Mouse (Mus musculus): Measurements from ENCODE around the gene Tatdn2. TPM values are rescaled to one million over a fixed set of nuclear protein-coding genes. Genes with fewer than 3 reads are reported as not detected.

Tatdn2 gene
- polyA plus RNA-seq, 1 experiment, result 27.6 TPM

DNA sequence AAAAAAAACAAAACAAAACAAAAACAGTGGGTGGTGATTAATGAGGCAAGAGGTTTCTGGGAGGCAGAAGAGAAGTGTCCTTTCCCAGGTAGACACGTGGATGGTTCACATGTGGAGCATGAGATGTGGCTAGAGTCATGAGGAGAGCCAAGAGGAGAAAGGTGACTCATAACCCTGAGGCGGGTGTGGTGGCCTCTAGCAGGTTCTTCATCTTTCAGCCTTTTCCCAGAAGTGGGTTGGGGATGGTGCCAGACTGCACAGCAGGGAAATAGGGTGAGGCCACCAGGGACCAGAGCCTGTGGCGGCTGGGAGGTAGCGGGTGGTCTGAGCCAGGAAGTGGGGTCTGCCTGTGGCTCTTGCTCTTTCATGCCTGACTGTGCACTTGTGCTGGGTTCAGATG, 21.6 kb upstream of the Tatdn2 start:
- TF ChIP-seq POLR2A (IDR thresholded peaks at IDR 0.05; ENCODE audit: borderline replicate concordance, extremely low read depth, insufficient read depth, insufficient read length, poor library complexity, severe bottlenecking) (no peak), CTCF (IDR thresholded peaks at IDR 0.05; ENCODE audit: borderline replicate concordance, extremely low read depth, insufficient read depth, insufficient read length) (no peak)
- no peak for DNase-seq (ENCODE audit: low read depth)

DNA sequence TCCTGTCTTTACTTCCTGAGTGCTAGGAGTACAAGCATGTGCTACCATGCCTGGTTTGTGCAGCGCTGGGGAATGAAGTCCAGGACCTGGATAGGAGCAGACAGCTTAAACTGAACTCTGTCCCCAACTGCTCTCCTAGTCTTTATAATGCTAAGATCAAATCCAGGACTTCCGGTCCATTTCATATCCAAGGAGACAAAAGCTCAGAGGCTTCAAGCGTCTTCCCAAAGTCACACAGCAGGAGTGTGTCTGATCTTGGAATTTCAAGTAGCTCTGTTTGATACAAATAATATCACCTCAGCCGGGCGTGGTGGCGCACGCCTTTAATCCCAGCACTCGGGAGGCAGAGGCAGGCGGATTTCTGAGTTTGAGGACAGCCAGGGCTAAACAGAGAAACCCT, 20.9 kb upstream of the Tatdn2 start:
- no peak for DNase-seq (ENCODE audit: low read depth)
- TF ChIP-seq POLR2A (IDR thresholded peaks at IDR 0.05; ENCODE audit: borderline replicate concordance, extremely low read depth, insufficient read depth, insufficient read length, poor library complexity, severe bottlenecking), result no peak
- no peak for TF ChIP-seq CTCF (IDR thresholded peaks at IDR 0.05; ENCODE audit: borderline replicate concordance, extremely low read depth, insufficient read depth, insufficient read length)

DNA sequence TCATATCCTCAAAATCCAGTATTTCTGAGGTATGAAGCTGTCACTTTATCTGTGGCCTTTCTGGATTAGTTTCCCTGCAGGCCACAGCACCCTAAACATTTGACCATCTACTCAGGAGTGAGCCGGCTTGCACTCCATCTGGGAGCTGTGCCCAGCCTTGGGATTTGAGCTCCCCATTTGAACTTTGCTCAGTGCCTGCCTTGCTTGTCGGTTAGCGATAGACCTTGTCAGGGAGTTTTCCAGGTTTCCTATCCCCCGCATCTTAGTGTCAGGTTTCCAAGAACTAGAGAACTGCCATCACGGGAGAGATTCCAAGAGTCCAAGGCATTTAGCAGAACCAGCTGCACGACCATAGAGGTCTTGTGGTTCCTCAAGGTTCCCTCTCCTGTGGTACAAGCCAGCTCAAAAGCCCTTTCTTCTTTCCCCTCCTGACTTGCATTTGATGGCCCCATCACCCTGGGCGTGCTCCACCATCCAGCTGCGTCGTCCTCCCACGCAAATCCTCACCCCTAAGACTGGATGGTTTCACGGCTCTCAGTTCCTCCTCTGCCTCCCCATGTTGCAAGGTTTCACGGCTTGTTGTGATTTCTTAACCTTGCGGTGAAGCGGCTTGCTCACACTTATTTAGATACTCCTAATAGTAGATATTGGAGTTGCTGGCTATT, 19.6 kb upstream of the Tatdn2 start:
- DNase-seq (ENCODE audit: low read depth), result no peak
- TF ChIP-seq POLR2A (IDR thresholded peaks at IDR 0.05; ENCODE audit: borderline replicate concordance, extremely low read depth, insufficient read depth, insufficient read length, poor library complexity, severe bottlenecking), result no peak
- TF ChIP-seq CTCF (IDR thresholded peaks at IDR 0.05; ENCODE audit: borderline replicate concordance, extremely low read depth, insufficient read depth, insufficient read length), result no peak

DNA sequence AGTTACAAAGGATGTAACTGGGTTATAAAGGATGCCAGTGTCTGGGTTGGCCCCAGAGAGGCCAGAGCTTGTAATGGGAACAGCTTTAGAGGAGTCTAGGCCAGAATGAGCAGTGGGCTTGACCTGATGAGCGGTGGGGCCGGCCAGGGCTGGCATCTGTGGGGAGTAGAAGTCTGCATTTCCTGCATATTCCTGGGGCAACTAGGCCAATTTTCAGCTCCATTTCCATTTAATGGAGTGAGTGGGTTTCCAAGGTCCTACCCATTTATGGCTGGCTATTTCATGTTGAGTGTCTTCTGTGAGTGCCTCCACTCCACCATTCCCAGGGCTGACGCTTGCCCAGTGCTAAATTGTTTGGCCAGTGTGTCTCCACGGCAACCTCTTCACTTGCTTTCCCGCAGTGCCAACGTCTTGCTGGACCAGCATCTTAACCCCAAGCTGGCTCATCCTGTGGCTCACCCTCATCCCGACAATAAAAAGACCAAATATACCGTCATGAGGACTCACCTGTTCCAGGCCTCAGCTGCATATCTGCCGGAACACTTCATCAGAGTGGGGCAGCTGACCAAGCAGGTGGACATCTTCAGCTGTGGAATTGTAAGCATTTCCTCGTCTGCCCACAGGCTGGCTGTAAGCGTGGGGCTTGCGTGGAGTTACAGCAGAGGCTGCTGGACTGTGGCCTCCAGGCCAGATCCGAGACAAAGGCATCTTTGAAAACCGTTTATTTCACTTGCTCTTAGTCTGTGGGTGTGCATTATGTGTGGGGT, 18.4 kb upstream of the Tatdn2 start:
- no peak for TF ChIP-seq POLR2A (IDR thresholded peaks at IDR 0.05; ENCODE audit: borderline replicate concordance, extremely low read depth, insufficient read depth, insufficient read length, poor library complexity, severe bottlenecking)
- TF ChIP-seq CTCF (IDR thresholded peaks at IDR 0.05; ENCODE audit: borderline replicate concordance, extremely low read depth, insufficient read depth, insufficient read length), result no peak

DNA sequence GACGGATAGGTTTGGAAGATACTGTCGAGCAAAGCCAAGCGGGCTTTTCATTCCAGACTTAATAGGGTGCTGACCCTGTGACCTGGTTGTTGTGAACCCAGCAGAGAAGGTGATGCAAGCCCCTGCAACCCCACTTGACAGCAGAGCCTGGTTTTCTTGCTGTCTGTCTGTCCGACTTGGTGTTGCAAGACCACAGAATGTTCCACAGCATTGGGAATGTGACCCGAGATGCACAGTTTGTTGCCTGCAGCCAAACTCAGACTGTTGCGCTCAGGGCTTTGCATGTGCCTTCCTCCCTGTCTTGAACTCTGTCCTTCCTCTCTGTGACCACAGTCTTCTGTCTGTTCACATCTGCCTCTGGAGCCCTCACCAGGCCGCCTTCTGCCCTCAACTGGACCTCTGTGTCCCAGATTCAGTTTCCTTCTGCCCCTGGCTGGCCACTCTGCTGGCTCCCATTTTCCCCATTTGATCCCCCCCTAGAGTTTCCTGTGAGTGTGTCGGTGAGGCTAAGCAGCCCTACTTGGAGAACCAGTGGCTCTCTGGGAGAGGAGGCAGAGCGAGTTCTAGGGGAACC, 16.8 kb upstream of the Tatdn2 start:
- no peak for TF ChIP-seq POLR2A (IDR thresholded peaks at IDR 0.05; ENCODE audit: borderline replicate concordance, extremely low read depth, insufficient read depth, insufficient read length, poor library complexity, severe bottlenecking)
- DNase-seq (ENCODE audit: low read depth), result no peak

More for the DNA sequence above, 18.4 kb upstream of the Tatdn2 start:
- DNase-seq (ENCODE audit: low read depth), result peak; percentile 20

DNA sequence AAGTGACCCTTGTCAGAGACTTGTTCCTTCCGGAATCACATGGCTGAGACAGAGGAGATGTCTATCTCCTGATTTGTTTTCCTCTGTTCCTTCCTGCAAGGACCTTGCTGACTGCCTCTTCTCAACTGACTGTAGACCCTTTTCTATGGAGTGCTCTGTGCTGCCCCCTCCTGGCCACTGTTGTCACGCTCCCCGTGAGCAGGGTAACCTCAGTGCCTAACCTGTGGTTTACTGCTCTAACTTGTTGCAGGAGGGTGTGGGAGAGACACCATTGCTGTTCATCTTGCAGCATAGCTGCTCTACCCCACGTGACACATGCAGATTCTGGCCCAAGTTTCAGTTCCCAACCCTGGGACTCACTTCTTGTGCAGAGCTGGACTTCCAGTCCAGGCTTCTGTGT, 15.6 kb upstream of the Tatdn2 start:
- TF ChIP-seq CTCF (IDR thresholded peaks at IDR 0.05; ENCODE audit: borderline replicate concordance, extremely low read depth, insufficient read depth, insufficient read length) (peak; percentile 77; the same call in 1 of the 2 replicates), POLR2A (IDR thresholded peaks at IDR 0.05; ENCODE audit: borderline replicate concordance, extremely low read depth, insufficient read depth, insufficient read length, poor library complexity, severe bottlenecking) (no peak)
- peak; percentile 56 for DNase-seq (ENCODE audit: low read depth)

DNA sequence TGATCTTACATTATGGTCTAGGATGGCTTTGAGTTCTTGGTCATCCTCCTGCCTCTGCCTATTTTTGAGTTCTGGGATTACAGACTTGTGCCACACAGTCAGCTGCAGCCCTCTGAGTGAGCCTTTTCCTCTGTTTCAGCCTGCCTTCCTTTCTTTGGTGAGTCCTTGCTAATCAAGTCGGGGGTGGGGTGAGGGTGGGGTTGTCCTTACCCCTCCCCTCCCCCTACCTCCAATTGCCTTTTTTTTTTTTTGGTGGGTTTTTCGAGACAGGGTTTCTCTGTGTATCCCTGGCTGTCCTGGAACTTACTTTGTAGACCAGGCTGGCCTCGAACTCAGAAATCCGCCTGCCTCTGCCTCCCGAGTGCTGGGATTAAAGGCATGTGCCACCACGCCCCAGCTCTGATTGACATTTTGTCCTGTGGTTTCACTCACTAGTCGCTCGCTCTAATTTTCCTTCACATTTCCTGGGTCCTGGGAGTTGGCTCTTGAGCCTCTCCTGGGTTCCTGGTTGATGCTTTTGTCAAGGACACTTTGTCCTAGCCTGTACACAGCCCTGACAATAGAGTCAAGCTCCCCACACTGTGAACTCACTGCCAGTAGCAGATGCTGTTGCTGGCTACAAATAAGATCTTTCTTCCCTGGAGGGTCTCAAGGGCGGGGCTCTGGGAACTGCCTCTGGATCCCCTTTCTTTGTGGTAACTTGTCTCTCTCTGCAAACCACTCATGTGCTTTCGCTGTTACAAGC, 13.6 kb upstream of the Tatdn2 start:
- no peak for DNase-seq (ENCODE audit: low read depth)
- no peak for TF ChIP-seq CTCF (IDR thresholded peaks at IDR 0.05; ENCODE audit: borderline replicate concordance, extremely low read depth, insufficient read depth, insufficient read length)
- no peak for TF ChIP-seq POLR2A (IDR thresholded peaks at IDR 0.05; ENCODE audit: borderline replicate concordance, extremely low read depth, insufficient read depth, insufficient read length, poor library complexity, severe bottlenecking)

DNA sequence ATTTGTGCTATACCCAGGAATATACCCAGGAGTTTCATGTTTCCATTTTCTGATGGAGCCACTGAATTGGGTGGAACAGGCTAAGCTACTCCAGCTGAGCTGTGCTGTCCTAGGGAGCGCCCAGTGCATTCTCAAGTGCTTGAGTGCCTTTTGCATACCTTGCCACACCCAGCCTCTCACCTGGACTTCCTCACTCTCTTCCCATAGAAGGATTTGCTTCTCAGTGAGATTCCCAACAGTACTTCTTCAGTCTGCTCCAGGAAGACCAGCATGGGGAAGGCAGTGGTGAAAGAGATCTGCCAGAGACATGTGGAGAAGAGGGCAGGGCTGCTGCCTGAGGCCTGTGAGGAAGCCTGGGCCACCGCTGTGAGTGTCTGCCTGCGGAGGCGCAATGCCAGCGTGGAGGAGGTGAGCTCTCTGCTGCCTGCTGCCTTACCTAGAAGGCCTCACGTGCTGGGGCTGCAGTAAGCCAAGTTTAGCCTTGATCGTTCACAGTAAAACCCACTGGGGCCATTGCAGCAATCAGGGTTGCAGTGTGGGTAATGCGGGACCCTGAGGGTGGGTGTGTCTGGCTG, 10.2 kb upstream of the Tatdn2 start:
- DNase-seq (ENCODE audit: low read depth), result no peak
- TF ChIP-seq POLR2A (IDR thresholded peaks at IDR 0.05; ENCODE audit: borderline replicate concordance, extremely low read depth, insufficient read depth, insufficient read length, poor library complexity, severe bottlenecking), result no peak
- no peak for TF ChIP-seq CTCF (IDR thresholded peaks at IDR 0.05; ENCODE audit: borderline replicate concordance, extremely low read depth, insufficient read depth, insufficient read length)

DNA sequence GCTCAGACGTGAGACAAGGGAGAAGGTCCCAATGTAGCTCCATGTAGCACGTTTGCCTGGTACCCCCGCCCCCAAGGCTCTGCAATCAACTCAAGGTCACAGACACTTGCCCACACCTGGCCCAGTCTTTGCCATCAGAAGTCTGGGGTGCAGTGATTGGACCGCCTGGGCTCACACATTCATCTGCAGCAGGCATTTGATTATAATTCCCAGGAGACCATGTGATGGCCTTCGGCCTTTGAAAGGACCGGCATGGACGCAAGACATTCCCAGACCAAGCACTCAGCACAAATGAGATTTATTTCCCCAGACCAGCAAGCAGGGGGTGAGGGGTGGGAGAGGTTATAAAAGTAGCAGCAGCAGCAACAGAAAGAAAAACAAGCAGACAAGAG, 6.8 kb upstream of the Tatdn2 start:
- TF ChIP-seq POLR2A (IDR thresholded peaks at IDR 0.05; ENCODE audit: borderline replicate concordance, extremely low read depth, insufficient read depth, insufficient read length, poor library complexity, severe bottlenecking) (no peak), CTCF (IDR thresholded peaks at IDR 0.05; ENCODE audit: borderline replicate concordance, extremely low read depth, insufficient read depth, insufficient read length) (no peak)
- peak; percentile 14 for DNase-seq (ENCODE audit: low read depth)

DNA sequence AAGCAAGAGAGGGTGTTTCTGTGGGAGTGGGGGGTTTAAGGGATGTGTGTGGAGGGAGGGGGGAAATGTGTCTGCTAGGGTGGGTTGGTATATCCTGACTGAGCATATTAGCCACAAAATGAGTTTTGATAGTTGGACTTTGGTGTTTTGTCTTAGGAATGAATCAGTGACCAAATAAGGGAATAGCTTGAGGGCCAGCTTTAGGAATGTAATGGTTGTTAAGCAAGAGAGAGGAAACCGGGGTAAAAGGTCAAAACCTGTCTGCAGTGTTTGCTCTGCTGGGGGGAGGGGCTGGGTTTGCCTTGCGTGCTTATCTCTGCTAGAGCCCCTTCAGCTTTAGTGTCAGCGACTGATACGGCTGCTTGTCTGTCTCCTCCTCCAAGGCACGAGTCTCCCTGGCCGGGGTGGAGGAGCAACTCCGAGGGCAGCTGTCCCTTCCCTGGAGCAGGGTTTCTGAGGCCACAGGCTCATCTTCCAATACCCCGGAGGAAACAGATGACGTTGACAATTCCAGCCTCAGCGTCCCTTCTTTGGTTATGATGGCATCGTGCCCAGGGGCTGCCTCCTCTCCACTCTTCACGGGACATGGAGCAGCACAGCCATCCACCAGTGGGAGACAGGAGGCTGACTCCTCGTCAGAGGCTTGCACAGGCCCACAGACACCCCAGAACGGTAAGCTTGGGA, 6.3 kb upstream of the Tatdn2 start:
- peak; percentile 25 for DNase-seq (ENCODE audit: low read depth)
- TF ChIP-seq POLR2A (IDR thresholded peaks at IDR 0.05; ENCODE audit: borderline replicate concordance, extremely low read depth, insufficient read depth, insufficient read length, poor library complexity, severe bottlenecking) (no peak), CTCF (IDR thresholded peaks at IDR 0.05; ENCODE audit: borderline replicate concordance, extremely low read depth, insufficient read depth, insufficient read length) (no peak)

All from brain, embryonic 14.5 days (tissue).